Mouse (Mus musculus): Measurements from ENCODE around the gene Scube3. TPM values are rescaled to one million over a fixed set of nuclear protein-coding genes. Genes with fewer than 3 reads are reported as not detected.
A peak's percentile ranks its signal among the peaks of the same experiment; 100 is the strongest.

Gene Scube3
- polyA plus RNA-seq, 1 experiment = 4.7 TPM

DNA sequence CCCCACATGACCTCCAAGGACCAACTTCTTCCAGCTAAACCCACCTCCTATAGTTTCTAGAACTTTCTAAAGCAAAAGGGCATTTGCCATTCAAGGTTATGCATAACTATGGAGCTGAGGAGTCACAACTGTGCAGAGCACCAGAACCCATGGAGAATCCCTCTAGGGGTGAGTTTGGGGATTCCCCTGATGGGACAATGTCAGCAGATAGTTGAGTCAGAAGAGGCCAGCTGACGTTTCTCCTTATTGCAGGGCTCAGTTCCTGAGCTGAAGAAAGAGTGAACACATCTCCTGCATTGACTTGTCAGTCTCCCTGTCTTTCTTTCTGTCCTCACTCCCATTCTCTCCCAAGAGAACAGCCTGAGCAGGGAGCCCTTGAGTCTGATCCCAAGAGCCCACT is 50.8 kb downstream of the Scube3 start:
- H3K4me3 ChIP-seq (ENCODE audit: insufficient read depth, low read length) = no peak overlapping the region
- no peak overlapping the region for H3K27ac ChIP-seq (ENCODE audit: insufficient read depth, low read length)
- TF ChIP-seq CTCF (IDR thresholded peaks at IDR 0.05; ENCODE audit: borderline replicate concordance, insufficient read depth, low read length) (no peak), POLR2A (IDR thresholded peaks at IDR 0.05; ENCODE audit: low read depth, low read length) (no peak)
- peaks cover 10% of the 10 kb centered on the region; the same call in 1 of the 2 replicates for H3K4me1 ChIP-seq (ENCODE audit: control insufficient read depth, insufficient read depth, low read length)

DNA sequence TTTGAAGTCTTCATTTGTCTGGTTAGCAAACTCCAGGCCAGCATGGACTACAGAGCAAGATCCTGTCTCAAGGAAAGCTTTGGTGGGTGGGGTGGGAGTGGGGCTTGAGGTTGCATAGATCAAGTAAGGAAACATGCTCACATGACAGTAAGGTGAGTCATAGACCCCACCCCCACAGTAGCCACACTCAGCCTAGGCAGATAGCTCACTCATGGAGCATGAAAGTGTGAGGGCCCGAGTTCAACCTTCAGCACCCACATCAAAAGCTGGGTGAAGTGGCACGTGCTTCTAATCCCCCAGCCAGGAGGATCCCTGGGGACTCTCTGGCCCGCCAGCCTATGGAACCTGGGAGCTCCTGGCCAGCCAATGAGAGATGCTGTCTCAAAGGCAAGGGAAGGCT is 51.6 kb downstream of the Scube3 start:
- TF ChIP-seq CTCF (IDR thresholded peaks at IDR 0.05; ENCODE audit: borderline replicate concordance, insufficient read depth, low read length) (no peak), POLR2A (IDR thresholded peaks at IDR 0.05; ENCODE audit: low read depth, low read length) (no peak)
- Histone ChIP-seq H3K4me1 (ENCODE audit: control insufficient read depth, insufficient read depth, low read length) (peaks cover 10% of the 10 kb centered on the region; the same call in 1 of the 2 replicates), H3K4me3 (ENCODE audit: insufficient read depth, low read length) (no peak overlapping the region), H3K27ac (ENCODE audit: insufficient read depth, low read length) (no peak overlapping the region)

DNA sequence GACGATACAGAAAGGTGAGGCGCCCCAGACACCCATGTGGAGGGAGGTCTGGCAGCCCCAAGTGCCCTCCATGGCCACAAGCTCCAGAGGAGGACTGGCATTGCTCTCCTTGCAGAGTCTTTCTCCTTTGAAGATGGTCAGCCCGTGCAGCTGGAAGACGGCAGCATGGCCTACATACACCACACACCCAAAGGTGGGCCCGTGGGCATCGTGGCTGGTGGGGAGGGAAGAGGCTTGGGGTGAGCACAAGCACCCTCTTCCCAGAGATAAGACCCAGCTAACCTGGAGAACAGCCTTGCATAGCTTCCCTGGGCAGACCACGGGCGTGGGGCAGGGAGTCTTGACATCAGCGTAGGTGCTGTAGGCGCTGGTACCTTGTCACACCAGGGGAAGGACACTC is 53.1 kb downstream of the Scube3 start:
- Histone ChIP-seq H3K4me3 (ENCODE audit: insufficient read depth, low read length) (no peak overlapping the region), H3K4me1 (ENCODE audit: control insufficient read depth, insufficient read depth, low read length) (peaks cover 10% of the 10 kb centered on the region; the same call in 1 of the 2 replicates), H3K27ac (ENCODE audit: insufficient read depth, low read length) (no peak overlapping the region)
- TF ChIP-seq CTCF (IDR thresholded peaks at IDR 0.05; ENCODE audit: borderline replicate concordance, insufficient read depth, low read length) (no peak), POLR2A (IDR thresholded peaks at IDR 0.05; ENCODE audit: low read depth, low read length) (no peak)

DNA sequence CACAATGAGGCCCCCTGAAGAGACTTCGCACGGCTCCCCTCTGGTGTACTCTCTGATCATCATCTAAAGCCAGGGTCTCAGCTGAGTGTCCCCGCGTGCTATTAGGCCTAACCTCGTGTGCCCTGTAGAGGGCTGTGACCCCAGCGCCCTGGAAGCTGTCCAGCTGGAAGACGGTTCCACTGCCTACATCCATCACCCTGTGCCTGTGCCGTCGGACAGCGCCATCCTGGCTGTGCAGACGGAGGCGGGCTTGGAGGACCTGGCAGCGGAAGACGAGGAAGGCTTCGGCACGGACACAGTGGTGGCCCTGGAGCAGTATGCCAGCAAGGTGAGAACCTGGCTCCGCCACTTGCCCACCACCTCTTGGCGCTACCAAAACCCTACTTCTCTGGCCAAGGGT is 55.7 kb downstream of the Scube3 start:
- peaks cover 10% of the 10 kb centered on the region; the same call in 1 of the 2 replicates for H3K4me1 ChIP-seq (ENCODE audit: control insufficient read depth, insufficient read depth, low read length)
- TF ChIP-seq CTCF (IDR thresholded peaks at IDR 0.05; ENCODE audit: borderline replicate concordance, insufficient read depth, low read length) (no peak), POLR2A (IDR thresholded peaks at IDR 0.05; ENCODE audit: low read depth, low read length) (no peak)
- no peak overlapping the region for H3K4me3 ChIP-seq (ENCODE audit: insufficient read depth, low read length)
- no peak overlapping the region for H3K27ac ChIP-seq (ENCODE audit: insufficient read depth, low read length)

DNA sequence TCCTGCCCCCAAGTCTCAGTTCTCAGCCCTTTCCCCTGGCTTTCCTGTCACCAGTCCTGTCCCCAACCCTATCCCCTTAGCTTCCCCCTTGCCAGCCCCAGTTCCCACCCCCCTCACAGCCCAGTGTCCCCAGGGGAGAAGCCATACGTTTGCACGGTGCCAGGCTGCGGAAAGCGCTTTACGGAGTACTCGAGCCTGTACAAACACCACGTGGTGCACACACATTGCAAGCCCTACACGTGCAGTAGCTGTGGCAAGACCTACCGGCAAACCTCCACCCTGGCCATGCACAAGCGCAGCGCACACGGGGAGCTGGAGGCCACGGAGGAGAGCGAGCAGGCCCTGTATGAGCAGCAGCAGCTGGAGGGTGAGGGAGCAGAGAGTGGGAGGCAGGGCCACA is 60.0 kb downstream of the Scube3 start:
- TF ChIP-seq POLR2A (IDR thresholded peaks at IDR 0.05; ENCODE audit: low read depth, low read length) (no peak), CTCF (IDR thresholded peaks at IDR 0.05; ENCODE audit: borderline replicate concordance, insufficient read depth, low read length) (no peak)
- Histone ChIP-seq H3K27ac (ENCODE audit: insufficient read depth, low read length) (no peak overlapping the region), H3K4me3 (ENCODE audit: insufficient read depth, low read length) (no peak overlapping the region), H3K4me1 (ENCODE audit: control insufficient read depth, insufficient read depth, low read length) (no peaks in the 10 kb centered on the region)

DNA sequence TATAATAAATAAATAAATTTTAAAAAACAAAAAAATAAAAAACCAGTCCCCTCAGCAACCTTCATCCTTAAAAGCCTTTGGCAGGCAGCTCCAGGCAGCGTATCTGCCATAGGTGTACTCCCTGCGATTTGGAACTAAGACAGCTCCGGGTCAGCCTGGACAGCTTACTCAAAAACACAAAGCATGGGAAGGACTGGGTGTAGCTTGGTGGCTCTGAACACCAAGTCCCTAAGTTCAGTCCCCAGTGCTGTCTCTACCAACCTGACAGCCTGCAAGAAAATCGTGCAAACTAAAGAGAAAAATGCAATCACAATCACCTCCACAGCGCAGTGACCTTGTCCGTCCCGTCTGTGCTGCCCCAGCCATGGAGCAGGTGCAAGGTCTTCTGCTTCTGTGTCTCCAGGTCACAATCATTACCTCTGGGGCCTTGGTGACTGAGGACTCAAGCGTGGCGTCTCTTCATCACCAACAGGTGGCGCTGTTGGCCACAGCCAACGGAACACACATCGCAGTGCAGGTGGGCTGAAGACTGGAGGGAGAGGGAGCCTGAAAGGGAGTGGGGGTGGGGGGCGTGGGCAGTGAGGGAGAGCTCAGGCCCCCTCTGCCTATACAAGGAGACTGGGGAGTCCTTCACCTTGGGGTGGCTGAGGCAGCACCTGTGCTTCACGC is 62.2 kb downstream of the Scube3 start:
- no peak overlapping the region for H3K27ac ChIP-seq (ENCODE audit: insufficient read depth, low read length)
- H3K4me3 ChIP-seq (ENCODE audit: insufficient read depth, low read length) = no peak overlapping the region
- TF ChIP-seq CTCF (IDR thresholded peaks at IDR 0.05; ENCODE audit: borderline replicate concordance, insufficient read depth, low read length) (peak; percentile 94), POLR2A (IDR thresholded peaks at IDR 0.05; ENCODE audit: low read depth, low read length) (no peak)
- peaks cover 4% of the 10 kb centered on the region; the same call in 1 of the 2 replicates for H3K4me1 ChIP-seq (ENCODE audit: control insufficient read depth, insufficient read depth, low read length)

DNA sequence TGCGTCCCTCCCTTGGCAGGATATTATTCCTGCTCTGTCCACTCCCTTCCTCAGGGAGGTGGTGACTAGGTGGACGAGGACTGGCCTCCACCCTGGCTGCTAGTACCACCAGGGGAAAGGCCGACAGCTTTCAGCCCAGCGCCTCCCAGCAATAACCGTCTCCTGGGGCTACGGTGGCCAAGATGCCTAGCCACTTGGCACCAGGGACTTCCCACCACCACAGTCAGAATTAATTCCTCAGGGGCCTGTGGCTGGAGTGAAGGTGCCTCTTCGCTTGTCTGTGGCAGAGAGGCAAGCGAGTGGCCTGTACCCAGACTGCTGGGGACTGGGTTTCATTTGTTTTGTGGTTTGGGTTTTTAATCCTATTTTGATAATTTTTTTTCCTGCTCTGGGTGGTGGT is 63.5 kb downstream of the Scube3 start:
- TF ChIP-seq CTCF (IDR thresholded peaks at IDR 0.05; ENCODE audit: borderline replicate concordance, insufficient read depth, low read length) (no peak), POLR2A (IDR thresholded peaks at IDR 0.05; ENCODE audit: low read depth, low read length) (no peak)
- no peak overlapping the region for H3K27ac ChIP-seq (ENCODE audit: insufficient read depth, low read length)
- H3K4me1 ChIP-seq (ENCODE audit: control insufficient read depth, insufficient read depth, low read length) = peaks cover 4% of the 10 kb centered on the region; the same call in 1 of the 2 replicates
- H3K4me3 ChIP-seq (ENCODE audit: insufficient read depth, low read length) = no peak overlapping the region

DNA sequence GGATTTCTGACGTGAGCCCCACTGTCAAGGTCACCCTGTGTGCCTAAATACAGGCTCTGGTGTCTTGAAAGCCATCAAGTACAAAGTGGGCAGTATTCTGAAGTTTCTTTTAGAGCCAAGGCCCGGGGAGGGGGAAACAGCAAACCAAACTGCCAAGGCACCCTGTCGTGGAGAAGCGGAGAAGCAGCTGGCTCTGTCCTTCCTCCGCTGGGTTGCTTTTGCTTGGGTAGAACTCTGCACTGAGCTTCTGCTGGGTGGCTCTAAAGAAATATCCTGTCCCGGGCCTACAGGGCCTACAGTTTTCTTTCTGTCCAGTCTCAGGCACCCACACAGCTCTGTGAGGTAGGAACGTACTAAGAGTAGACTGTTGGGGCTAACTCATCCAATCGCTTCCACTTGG is 65.2 kb downstream of the Scube3 start:
- no peak overlapping the region for H3K4me3 ChIP-seq (ENCODE audit: insufficient read depth, low read length)
- peak overlapping the region; percentile 39; the same call in 1 of the 2 replicates for H3K27ac ChIP-seq (ENCODE audit: insufficient read depth, low read length)
- H3K4me1 ChIP-seq (ENCODE audit: control insufficient read depth, insufficient read depth, low read length) = peaks cover 4% of the 10 kb centered on the region; the same call in 1 of the 2 replicates
- TF ChIP-seq CTCF (IDR thresholded peaks at IDR 0.05; ENCODE audit: borderline replicate concordance, insufficient read depth, low read length) = no peak
- TF ChIP-seq POLR2A (IDR thresholded peaks at IDR 0.05; ENCODE audit: low read depth, low read length) = no peak

DNA sequence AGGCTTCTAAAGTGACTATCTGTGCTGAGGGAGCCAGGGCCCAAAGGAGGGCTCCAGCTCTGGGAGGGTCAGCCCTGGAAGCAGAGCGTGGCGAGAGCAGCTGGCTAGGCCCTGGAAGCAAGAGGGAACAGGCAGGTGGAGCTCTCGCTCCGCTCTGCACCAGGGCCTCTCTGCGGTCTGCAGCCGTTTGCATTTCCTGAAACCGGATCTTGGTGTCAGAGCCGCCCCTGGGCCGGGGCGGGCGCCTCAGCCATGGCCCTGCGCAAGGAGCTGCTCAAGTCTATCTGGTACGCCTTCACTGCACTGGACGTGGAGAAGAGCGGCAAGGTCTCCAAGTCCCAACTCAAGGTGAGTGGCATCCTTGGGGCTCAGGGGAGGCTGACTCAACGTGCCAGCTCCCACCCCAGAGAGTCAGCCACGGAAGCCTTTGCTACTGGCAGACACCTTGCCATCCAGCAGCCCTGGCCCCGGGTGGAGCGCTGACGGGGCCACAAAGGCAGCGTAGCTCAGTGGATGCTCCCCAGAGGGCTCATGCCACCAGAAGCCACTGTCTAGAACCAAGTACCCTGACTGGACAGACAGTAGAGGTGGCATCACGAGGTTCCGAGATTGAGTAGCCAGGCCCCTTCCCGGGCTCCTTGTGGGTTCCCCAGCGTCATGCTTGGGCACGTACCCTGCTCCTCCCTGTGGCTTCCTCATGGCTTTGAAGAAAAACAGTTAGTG is 65.8 kb downstream of the Scube3 start, which contains the start of gene Def6:
Gene Def6, plus strand, starts transcription at position 188 of the 723 bp plus-strand sequence.
- H3K4me1 ChIP-seq (ENCODE audit: control insufficient read depth, insufficient read depth, low read length) = peaks cover 4% of the 10 kb centered on the region; the same call in 1 of the 2 replicates
- H3K27ac ChIP-seq (ENCODE audit: insufficient read depth, low read length) = peak within 1 kb of the TSS; percentile 49; the same call in 1 of the 2 replicates
- TF ChIP-seq CTCF (IDR thresholded peaks at IDR 0.05; ENCODE audit: borderline replicate concordance, insufficient read depth, low read length) (peak; percentile 73), POLR2A (IDR thresholded peaks at IDR 0.05; ENCODE audit: low read depth, low read length) (peak; percentile 95)
- H3K4me3 ChIP-seq (ENCODE audit: insufficient read depth, low read length) = peak within 1 kb of the TSS; percentile 44

DNA sequence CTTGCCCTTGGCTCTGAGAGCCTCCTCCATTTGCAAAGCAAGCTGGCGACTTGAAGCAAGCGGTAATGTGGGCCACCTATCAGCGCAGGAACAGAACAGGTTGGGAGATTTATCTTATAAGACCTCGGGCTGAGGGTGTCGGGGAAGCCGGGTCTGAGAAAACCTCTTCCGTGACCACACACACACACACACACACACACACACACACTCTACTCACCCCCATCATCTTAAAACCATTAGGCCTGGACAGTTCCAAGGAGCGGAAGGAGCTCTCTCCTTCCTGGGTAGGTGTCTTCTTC is 66.3 kb downstream of the Scube3 start:
- H3K4me3 ChIP-seq (ENCODE audit: insufficient read depth, low read length) = peak overlapping the region; percentile 44
- H3K27ac ChIP-seq (ENCODE audit: insufficient read depth, low read length) = no peak overlapping the region

More for the DNA sequence above, 66.3 kb downstream of the Scube3 start:
- TF ChIP-seq CTCF (IDR thresholded peaks at IDR 0.05; ENCODE audit: borderline replicate concordance, insufficient read depth, low read length) = no peak
- 0 out of 2 replicates have a peak, but pooled peaks have one; percentile 9 for TF ChIP-seq POLR2A (IDR thresholded peaks at IDR 0.05; ENCODE audit: low read depth, low read length)
- peaks cover 4% of the 10 kb centered on the region; the same call in 1 of the 2 replicates for H3K4me1 ChIP-seq (ENCODE audit: control insufficient read depth, insufficient read depth, low read length)
